Mouse (Mus musculus) layer of hippocampus, postnatal 10 days (tissue): ENCODE data around the gene Rnf103. TPM values are rescaled to one million over a fixed set of nuclear protein-coding genes. Genes with fewer than 3 reads are reported as not detected.

Experiments
- total RNA-seq, 2 experiments: library from RNA; stranded (reverse); gene quantifications; 2 replicates each; pipeline ENCODE4 v1.2.3; 2021

The Rnf103 gene
- total RNA-seq, 2 experiments from 2014 or later: 48.5 to 52.0 TPM

Other genes starting within 250 kb of the Rnf103 start
- gene Krcc1, start 222.2 kb upstream of the Rnf103 start, total RNA-seq: 10 to 100 TPM; 17.8 to 18.8 TPM
- gene Smyd1, start 171.7 kb upstream of the Rnf103 start, total RNA-seq: 1 to 10 TPM in 1 of 2 experiments, under 1 TPM in 1; 0.91 to 1.6 TPM
- gene Cd8b1, start 171.1 kb upstream of the Rnf103 start, total RNA-seq: not detected
- gene Cd8a, start 120.5 kb upstream of the Rnf103 start, total RNA-seq: not detected
- 10 to 100 TPM; 69.4 to 74.7 TPM for gene Rmnd5a, start 53.3 kb upstream of the Rnf103 start, total RNA-seq
- 10 to 100 TPM; 78.2 to 78.8 TPM for gene Chmp3, start 49.9 kb downstream of the Rnf103 start, total RNA-seq
- gene Kdm3a, start 139.1 kb downstream of the Rnf103 start, total RNA-seq: 10 to 100 TPM; 34.6 to 38.9 TPM
- gene Reep1, start 213.7 kb downstream of the Rnf103 start, total RNA-seq: 100 to 1,000 TPM; 158 to 166 TPM